17 mouse cellular contexts compared by ENCODE assay signal in the genomic region with DNA sequence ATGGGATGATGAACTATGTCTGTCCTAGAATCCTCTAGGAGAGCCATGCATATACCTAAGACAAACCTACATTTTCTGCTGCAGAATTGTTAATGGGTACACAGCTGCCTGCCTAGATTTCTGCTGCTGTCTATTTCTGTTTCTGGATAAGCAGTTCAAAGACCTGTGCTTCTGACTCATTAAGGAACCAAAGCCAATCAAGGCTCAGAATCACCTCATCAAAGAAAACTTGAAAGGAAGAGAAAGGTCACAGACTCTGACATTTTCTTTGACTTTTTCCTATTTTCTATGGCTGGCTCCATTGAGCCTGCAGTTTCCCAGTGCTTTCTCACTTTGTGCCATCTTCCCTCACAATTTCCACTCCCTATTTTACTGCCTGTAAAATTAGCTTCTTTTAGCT. TPM values are rescaled to one million over a fixed set of nuclear protein-coding genes. Genes with fewer than 3 reads are reported as not detected.
DNase-seq lines count a peak whose midpoint lies in the region; TF ChIP-seq lines count a peak whose summit lies in the region.
"Had no signal": no experiment of that assay in that cellular context is flagged by ENCODE, and none has a peak within 500 bp of the region (broad histone marks: within the 10 kb centered on the region; RNA-seq: fewer than 3 reads in every experiment).

No protein-coding gene starts in this region.

- TF ChIP-seq CTCF in thymus, adult 2 months (IDR thresholded peaks at IDR 0.05; ENCODE audit: borderline replicate concordance, control insufficient read depth, extremely low read depth, insufficient read depth, low read length, poor library complexity): no peak
- no peak for TF ChIP-seq CTCF in cerebellum, adult 2 months (IDR thresholded peaks at IDR 0.05; ENCODE audit: borderline replicate concordance, insufficient read depth, low read depth, low read length)
- TF ChIP-seq CTCF in heart, adult 2 months (IDR thresholded peaks at IDR 0.05): no peak

- H3K27me3 ChIP-seq in thymus, adult 2 months (ENCODE audit: control insufficient read depth, insufficient read depth, low read length): no peaks in the 10 kb centered on the region
- H3K27me3 ChIP-seq in cerebellum, adult 2 months (ENCODE audit: control insufficient read depth, insufficient read depth, low read length): no peaks in the 10 kb centered on the region
- H3K27me3 ChIP-seq in heart, adult 2 months (ENCODE audit: control insufficient read depth, insufficient read depth, low read length): no peaks in the 10 kb centered on the region
- H3K27me3 ChIP-seq: forebrain, embryonic 13.5 days; heart, embryonic 15.5 days had no signal

- 0 out of 2 replicates have a peak, but pooled peaks cover under 1% of the 10 kb centered on the region for H3K36me3 ChIP-seq in thymus, adult 2 months (ENCODE audit: control insufficient read depth, insufficient read depth, low read length)
- H3K36me3 ChIP-seq in heart, adult 2 months (ENCODE audit: control insufficient read depth, insufficient read depth, low read length): peaks cover 19% of the 10 kb centered on the region
- H3K36me3 ChIP-seq: heart, embryonic 15.5 days had no signal

- TF ChIP-seq EP300 in heart, adult 2 months (IDR thresholded peaks at IDR 0.05; ENCODE audit: insufficient read depth, low read depth, low read length): no peak

- H3K4me1 ChIP-seq in thymus, adult 2 months (replicated peaks; ENCODE audit: control insufficient read depth, insufficient read depth, low read length): peaks cover 20% of the 10 kb centered on the region
- H3K4me1 ChIP-seq in cerebellum, adult 2 months (ENCODE audit: control insufficient read depth, insufficient read depth, low read length): peaks cover 20% of the 10 kb centered on the region
- peaks cover 15% of the 10 kb centered on the region for H3K4me1 ChIP-seq in heart, adult 2 months (ENCODE audit: control insufficient read depth, insufficient read depth, low read length)

- TF ChIP-seq POLR2A in thymus, adult 2 months (IDR thresholded peaks at IDR 0.05; ENCODE audit: control insufficient read depth, extremely low read depth, insufficient read depth, low read length, poor library complexity): no peak
- TF ChIP-seq POLR2A in cerebellum, adult 2 months (IDR thresholded peaks at IDR 0.05; ENCODE audit: borderline replicate concordance, insufficient read depth, low read length): no peak
- TF ChIP-seq POLR2A in heart, adult 2 months (IDR thresholded peaks at IDR 0.05; ENCODE audit: insufficient read depth, low read depth, low read length): no peak

- intact Hi-C loops in heart, adult 2 months (cut with DNase I): no loop called here

- no peak overlapping the region for H3K9ac ChIP-seq in heart, adult 2 months (ENCODE audit: low read depth, low read length)
- H3K9ac ChIP-seq: forebrain, embryonic 13.5 days; heart, embryonic 15.5 days had no signal

- peaks cover 9% of the 10 kb centered on the region for H3K79me2 ChIP-seq in heart, adult 2 months (replicated peaks; ENCODE audit: control insufficient read depth, insufficient read depth, low read length)

- peak; percentile 72 for DNase-seq in thymus, postnatal 0 days (ENCODE audit: low spot score)
- DNase-seq in thymus, adult 2 months: no peak
- DNase-seq in CD8-positive naive resting alpha-beta T cell, adult 2 months (ENCODE audit: low read depth in 2 of 2, low spot score in 2 of 2): peak; percentile 19 to 38
- DNase-seq in induced T-regulatory cell, adult 2 months (ENCODE audit: low read depth): peak; percentile 80
- DNase-seq in cerebellum, adult 2 months: no peak
- no peak for DNase-seq in heart, adult 2 months
- no peak for DNase-seq in right cerebral cortex, postnatal 4 days
- DNase-seq: adrenal gland, postnatal 10 days; cerebellum, adult 11-12 months; cerebellum, postnatal 10 days; gastrocnemius, adult 2 months; gastrocnemius, postnatal 25 days; kidney, adult 2 months had no signal

- no peak overlapping the region; the same call in 1 of the 2 replicates for H3K27ac ChIP-seq in thymus, adult 2 months (ENCODE audit: control insufficient read depth, insufficient read depth, low read length)
- H3K27ac ChIP-seq in cerebellum, adult 2 months (ENCODE audit: insufficient read depth, low read length): no peak overlapping the region
- H3K27ac ChIP-seq in heart, adult 2 months: no peak overlapping the region
- H3K27ac ChIP-seq: embryonic facial prominence, embryonic 10.5 days; forebrain, embryonic 13.5 days; gastrocnemius, adult 2 months; heart, embryonic 10.5 days; heart, embryonic 15.5 days had no signal

- H3K4me3 ChIP-seq in thymus, adult 2 months (ENCODE audit: control insufficient read depth, insufficient read depth, low read length): no peak overlapping the region
- no peak overlapping the region for H3K4me3 ChIP-seq in cerebellum, adult 2 months (replicated peaks; ENCODE audit: insufficient read depth, low read depth, low read length)
- H3K4me3 ChIP-seq in heart, adult 2 months: no peak overlapping the region
- H3K4me3 ChIP-seq: embryonic facial prominence, embryonic 10.5 days; forebrain, embryonic 13.5 days; gastrocnemius, adult 2 months; heart, embryonic 10.5 days; heart, embryonic 15.5 days had no signal

RNA-seq across cellular contexts. Expression of gene Xpo6, which starts 21.5 kb away (rescaled TPM):
- polyA plus RNA-seq in thymus, postnatal 0 days (2015; fragmentation: Nextera tagmentation; extraction: Ambion mirVana): 46.8 and 56.5 TPM in 2 replicates
- polyA plus RNA-seq in thymus, adult 2 months (2012; rRNA removed): 454 and 499 TPM in 2 replicates
- 154 and 162 TPM in 2 replicates for polyA plus RNA-seq in cerebellum, adult 2 months (2012; rRNA removed)
- 10 to 100 TPM; 16.5 to 16.8 TPM for total RNA-seq in heart, adult 2 months (2021)
- polyA plus RNA-seq in heart, adult 2 months (2012; rRNA removed): 133 and 148 TPM in 2 replicates

Comparison
In these comparisons a context has a peak if more than half of its experiments do, and no peak if none do; other contexts are left out.
1. DNase-seq: peak in thymus, postnatal 0 days (single experiment), CD8-positive naive resting alpha-beta T cell, adult 2 months (2 of 2) and induced T-regulatory cell, adult 2 months (single experiment); none in thymus, adult 2 months (single experiment), cerebellum, adult 2 months (0 of 2), heart, adult 2 months (0 of 2) and right cerebral cortex, postnatal 4 days (single experiment).